Mouse (Mus musculus) forebrain, embryonic 13.5 days (tissue): ENCODE data around the gene Gpx5. TPM values are rescaled to one million over a fixed set of nuclear protein-coding genes. Genes with fewer than 3 reads are reported as not detected.
"Not testable (repeated sequence)": the region's sequence is repeated elsewhere in the genome, so short reads cannot be mapped to it uniquely, and the experiment has no call there.

ENCODE experiments used
- ATAC-seq: fragments of 200-750 bp; cut with Nextera tagmentation; 2 replicates; pipeline ENCODE4 v1.8.0; 2017
- H3K27ac ChIP-seq: fragments of 300-500 bp; sonication (generic); 2 replicates; pipeline ENCODE4 v1.5.1; 2015; ENCODE audit warnings: inconsistent platforms, mild to moderate bottlenecking, moderate library complexity
- H3K27me3 ChIP-seq: fragments of 300-500 bp; sonication (generic); 2 replicates; pipeline ENCODE4 v1.6.1; 2015; ENCODE audit warnings: mild to moderate bottlenecking, inconsistent platforms
- H3K36me3 ChIP-seq: fragments of 300-500 bp; sonication (generic); 2 replicates; pipeline ENCODE4 v1.6.1; 2015; ENCODE audit warnings: mild to moderate bottlenecking, inconsistent platforms; ENCODE audit not compliant: poor library complexity, severe bottlenecking
- H3K4me1 ChIP-seq: fragments of 300-500 bp; sonication (generic); 2 replicates; pipeline ENCODE4 v1.6.1; 2015; ENCODE audit warnings: inconsistent platforms
- H3K4me2 ChIP-seq: fragments of 300-500 bp; sonication (generic); 2 replicates; pipeline ENCODE4 v1.6.1; 2015; ENCODE audit warnings: inconsistent platforms, mild to moderate bottlenecking, moderate library complexity
- H3K4me3 ChIP-seq: fragments of 300-500 bp; sonication (generic); 2 replicates; pipeline ENCODE4 v1.5.1; 2015; ENCODE audit warnings: mild to moderate bottlenecking, inconsistent platforms
- H3K9ac ChIP-seq: fragments of 300-500 bp; sonication (generic); 2 replicates; pipeline ENCODE4 v1.6.1; 2015; ENCODE audit warnings: mild to moderate bottlenecking, inconsistent platforms
- H3K9me3 ChIP-seq: fragments of 300-500 bp; sonication (generic); replicated peaks from 2 replicates; pipeline ENCODE4 v1.6.1; 2016; ENCODE audit warnings: inconsistent platforms
- WGBS: fragments of 180-500 bp; shearing (Covaris S2); methylation state at CpG from one replicate; pipeline ENCODE4 v1.1.7; 2015; 5-methylcytosine and 5-hydroxymethylcytosine counted together
- polyA plus RNA-seq: library from polyadenylated mRNA; unstranded; fragments of >200 nt; fragmentation: Nextera tagmentation; extraction: Ambion mirVana; gene quantifications from 2 replicates; pipeline ENCODE4 v1.2.1, GENCODE M21; 2015

Gpx5 gene
- polyA plus RNA-seq, 1 experiment from 2014 or later = not detected

GRCm38 (mm10) chr13:21244967-21245366, 47.6 kb downstream of the Gpx5 start:
- not testable (repeated sequence) for H3K27ac ChIP-seq, H3K4me2 ChIP-seq, H3K9me3 ChIP-seq, H3K4me3 ChIP-seq, H3K9ac ChIP-seq, H3K4me1 ChIP-seq, H3K36me3 ChIP-seq, ATAC-seq
- peaks cover 31% of the 10 kb centered on the region for H3K27me3 ChIP-seq
- 33% methylated on average over 1 of the region's 1 CpGs for WGBS

- H3K27ac ChIP-seq = no peak overlapping the region
- 93% methylated on average over 5 of the region's 5 CpGs for WGBS
- H3K27me3 ChIP-seq = peaks cover 31% of the 10 kb centered on the region
- ATAC-seq = no peak
- no peak overlapping the region for H3K4me2 ChIP-seq
- H3K9me3 ChIP-seq = no peaks in the 10 kb centered on the region
- H3K4me3 ChIP-seq = no peak overlapping the region
- no peak overlapping the region for H3K9ac ChIP-seq
- no peaks in the 10 kb centered on the region for H3K36me3 ChIP-seq
- H3K4me1 ChIP-seq = peaks cover 5% of the 10 kb centered on the region; the same call in 1 of the 2 replicates
These were observed 48.4 kb downstream of the Gpx5 start for GRCm38 (mm10) chr13:21244089-21244488.

GRCm38 (mm10) chr13:21243196-21243595, 49.3 kb downstream of the Gpx5 start:
- no peaks in the 10 kb centered on the region for H3K36me3 ChIP-seq
- H3K9ac ChIP-seq = no peak overlapping the region
- peak overlapping the region; percentile 31 for H3K4me2 ChIP-seq
- no peaks in the 10 kb centered on the region for H3K9me3 ChIP-seq
- peaks cover 31% of the 10 kb centered on the region for H3K27me3 ChIP-seq
- no peak overlapping the region; the same call in 1 of the 2 replicates for H3K4me3 ChIP-seq
- H3K4me1 ChIP-seq = peaks cover 5% of the 10 kb centered on the region; the same call in 1 of the 2 replicates
- 17% methylated on average over 13 of the region's 13 CpGs for WGBS
- ATAC-seq = no peak
- no peak overlapping the region for H3K27ac ChIP-seq

- Histone ChIP-seq H3K9me3 (no peaks in the 10 kb centered on the region), H3K27me3 (peaks cover 31% of the 10 kb centered on the region), H3K4me3 (no peak overlapping the region), H3K36me3 (no peaks in the 10 kb centered on the region), H3K4me1 (peaks cover 5% of the 10 kb centered on the region; the same call in 1 of the 2 replicates), H3K9ac (no peak overlapping the region), H3K27ac (no peak overlapping the region), H3K4me2 (peak overlapping the region; percentile 31)
- ATAC-seq = no peak
- 6% methylated on average over 16 of the region's 16 CpGs for WGBS
These were observed 50.0 kb downstream of the Gpx5 start for GRCm38 (mm10) chr13:21242408-21243125.

GRCm38 (mm10) chr13:21240788-21241187, 51.7 kb downstream of the Gpx5 start:
- Histone ChIP-seq H3K4me1 (peaks cover 5% of the 10 kb centered on the region; the same call in 1 of the 2 replicates), H3K4me3 (no peak overlapping the region), H3K36me3 (no peaks in the 10 kb centered on the region), H3K27me3 (peaks cover 27% of the 10 kb centered on the region), H3K4me2 (no peak overlapping the region), H3K9ac (no peak overlapping the region), H3K9me3 (no peaks in the 10 kb centered on the region), H3K27ac (no peak overlapping the region)
- WGBS = 12% methylated on average over 7 of the region's 7 CpGs
- ATAC-seq = no peak

GRCm38 (mm10) chr13:21237161-21237560, 55.4 kb downstream of the Gpx5 start:
- H3K9ac ChIP-seq = no peak overlapping the region
- H3K27ac ChIP-seq = no peak overlapping the region
- 0 out of 2 replicates have a peak, but pooled peaks cover 5% of the 10 kb centered on the region for H3K4me1 ChIP-seq
- ATAC-seq = no peak
- H3K4me2 ChIP-seq = no peak overlapping the region
- H3K9me3 ChIP-seq = no peaks in the 10 kb centered on the region
- no peak overlapping the region for H3K4me3 ChIP-seq
- H3K27me3 ChIP-seq = peaks cover 4% of the 10 kb centered on the region; the same call in 1 of the 2 replicates
- 93% methylated on average over 6 of the region's 6 CpGs for WGBS
- no peaks in the 10 kb centered on the region for H3K36me3 ChIP-seq

- no peak overlapping the region for H3K4me2 ChIP-seq
- 0 out of 2 replicates have a peak, but pooled peaks cover under 1% of the 10 kb centered on the region for H3K27me3 ChIP-seq
- H3K9me3 ChIP-seq = no peaks in the 10 kb centered on the region
- no peak overlapping the region for H3K9ac ChIP-seq
- no peak for ATAC-seq
- H3K4me1 ChIP-seq = 0 out of 2 replicates have a peak, but pooled peaks cover 5% of the 10 kb centered on the region
- WGBS = 77% methylated on average over 2 of the region's 2 CpGs
- H3K4me3 ChIP-seq = no peak overlapping the region
- H3K27ac ChIP-seq = no peak overlapping the region
- no peaks in the 10 kb centered on the region for H3K36me3 ChIP-seq
These were observed 55.8 kb downstream of the Gpx5 start for GRCm38 (mm10) chr13:21236714-21237113.

Other genes starting within 250 kb of the Gpx5 start
- gene Olfr1370, start 217.8 kb downstream of the Gpx5 start, polyA plus RNA-seq = not detected in 2 replicates
- 0.05 TPM in 2 replicates for gene Olfr1369-ps1, start 181.2 kb downstream of the Gpx5 start, polyA plus RNA-seq
- gene Olfr263, start 163.1 kb downstream of the Gpx5 start, polyA plus RNA-seq = not detected in 2 replicates
- gene Olfr1368, start 146.9 kb downstream of the Gpx5 start, polyA plus RNA-seq = not detected in 2 replicates
- 109 and 114 TPM in 2 replicates for gene Trim27, start 113.3 kb downstream of the Gpx5 start, polyA plus RNA-seq
- not detected in 2 replicates for gene Gpx6, start 19.4 kb upstream of the Gpx5 start, polyA plus RNA-seq
- gene Olfr1367, start 54.2 kb upstream of the Gpx5 start, polyA plus RNA-seq = not detected in 2 replicates
- gene Zscan12, start 70.1 kb upstream of the Gpx5 start, polyA plus RNA-seq = 16.4 and 18.1 TPM in 2 replicates
- 97.9 and 98.4 TPM in 2 replicates for gene Zkscan3, start 110.0 kb upstream of the Gpx5 start, polyA plus RNA-seq
- gene Pgbd1, start 148.3 kb upstream of the Gpx5 start, polyA plus RNA-seq = 3.7 and 4.4 TPM in 2 replicates
- 21.7 and 25.4 TPM in 2 replicates for gene Zscan26, start 161.0 kb upstream of the Gpx5 start, polyA plus RNA-seq
- gene Nkapl, start 175.8 kb upstream of the Gpx5 start, polyA plus RNA-seq = 2.9 and 3.5 TPM in 2 replicates
- 7.3 and 7.7 TPM in 2 replicates for gene Zkscan4, start 186.2 kb upstream of the Gpx5 start, polyA plus RNA-seq
- gene Gm10065, start 186.7 kb upstream of the Gpx5 start, polyA plus RNA-seq = not detected in 2 replicates
- gene AK157302, start 202.5 kb upstream of the Gpx5 start, polyA plus RNA-seq = 0.21 and 0.54 TPM in 2 replicates
- gene Gm11273, start 208.7 kb upstream of the Gpx5 start, polyA plus RNA-seq = 7.5 TPM in 2 replicates
- gene Zkscan8, start 238.4 kb upstream of the Gpx5 start, polyA plus RNA-seq = 6.1 and 7.4 TPM in 2 replicates